Mouse (Mus musculus) intestine, postnatal 0 days (tissue): ENCODE data around the gene Whrn. TPM values are rescaled to one million over a fixed set of nuclear protein-coding genes. Genes with fewer than 3 reads are reported as not detected.

Source experiments
- ATAC-seq: fragments of 200-750 bp; cut with Nextera tagmentation; 2 replicates; pipeline ENCODE4 v1.8.0; 2017; ENCODE audit warnings: mild to moderate bottlenecking, moderate TSS enrichment, moderate library complexity
- H3K27ac ChIP-seq: fragments of 300-500 bp; sonication (generic); 2 replicates; pipeline ENCODE4 v1.5.1; 2014; ENCODE audit warnings: mild to moderate bottlenecking, low read depth, low read length, moderate library complexity
- H3K27me3 ChIP-seq: fragments of 300-500 bp; sonication (generic); replicated peaks from 2 replicates; pipeline ENCODE4 v1.6.1; 2014; ENCODE audit warnings: low read length, mixed read lengths; ENCODE audit not compliant: control insufficient read depth, insufficient read depth
- H3K36me3 ChIP-seq: fragments of 300-500 bp; sonication (generic); 2 replicates; pipeline ENCODE4 v1.6.1; 2014; ENCODE audit warnings: mild to moderate bottlenecking, moderate library complexity; ENCODE audit not compliant: control insufficient read depth, insufficient read depth
- H3K4me1 ChIP-seq: fragments of 300-500 bp; sonication (generic); replicated peaks from 2 replicates; pipeline ENCODE4 v1.6.1; 2014; ENCODE audit warnings: antibody characterized with exemption, low read length, mixed read lengths; ENCODE audit not compliant: control insufficient read depth, insufficient read depth
- H3K4me2 ChIP-seq: fragments of 300-500 bp; sonication (generic); replicated peaks from 2 replicates; pipeline ENCODE4 v1.6.1; 2014; ENCODE audit warnings: low read depth, mild to moderate bottlenecking, moderate library complexity
- H3K4me3 ChIP-seq: fragments of 300-500 bp; sonication (generic); 2 replicates; pipeline ENCODE4 v1.5.1; 2014; ENCODE audit warnings: low read depth, low read length
- H3K9ac ChIP-seq: fragments of 300-500 bp; sonication (generic); 2 replicates; pipeline ENCODE4 v1.6.1; 2014; ENCODE audit warnings: mild to moderate bottlenecking, low read depth, low read length
- H3K9me3 ChIP-seq: fragments of 300-500 bp; sonication (generic); 2 replicates; pipeline ENCODE4 v1.6.1; 2016; ENCODE audit warnings: mixed run types; ENCODE audit not compliant: control insufficient read depth
- CTCF ChIP-seq: sonication (generic); IDR thresholded peaks from 2 replicates; pipeline ENCODE4 v1.5.1; 2016; ENCODE audit warnings: low read depth, mild to moderate bottlenecking, control low read depth, antibody characterized with exemption, moderate library complexity
- WGBS: fragments of 180-500 bp; shearing (Covaris S2); extraction: QIAGEN DNeasy Blood & Tissue Kit; methylation state at CpG from one replicate; pipeline ENCODE4 v1.1.7; 2014; 5-methylcytosine and 5-hydroxymethylcytosine counted together
- polyA plus RNA-seq: library from polyadenylated mRNA; unstranded; fragments of >200 nt; fragmentation: Nextera tagmentation; extraction: Ambion mirVana; gene quantifications from 2 replicates; pipeline ENCODE4 v1.2.1, GENCODE M21; 2015

Gene Whrn
- polyA plus RNA-seq, 1 experiment from 2014 or later = 1.3 TPM

- TF ChIP-seq CTCF = no peak
- Histone ChIP-seq H3K4me1 (0 out of 2 replicates have a peak, but pooled peaks cover 2% of the 10 kb centered on the region), H3K27me3 (0 out of 2 replicates have a peak, but pooled peaks cover 3% of the 10 kb centered on the region), H3K4me2 (peak overlapping the region; percentile 91), H3K4me3 (peak overlapping the region; percentile 49), H3K27ac (no peak overlapping the region), H3K9me3 (no peaks in the 10 kb centered on the region), H3K36me3 (0 out of 2 replicates have a peak, but pooled peaks cover 2% of the 10 kb centered on the region), H3K9ac (no peak overlapping the region)
- under 1% methylated on average over 19 of the region's 19 CpGs for WGBS
- peak; percentile 93 for ATAC-seq
Measured at GRCm38 (mm10) chr4:63410583-63410934, 85.2 kb downstream of the Whrn start.

DNA sequence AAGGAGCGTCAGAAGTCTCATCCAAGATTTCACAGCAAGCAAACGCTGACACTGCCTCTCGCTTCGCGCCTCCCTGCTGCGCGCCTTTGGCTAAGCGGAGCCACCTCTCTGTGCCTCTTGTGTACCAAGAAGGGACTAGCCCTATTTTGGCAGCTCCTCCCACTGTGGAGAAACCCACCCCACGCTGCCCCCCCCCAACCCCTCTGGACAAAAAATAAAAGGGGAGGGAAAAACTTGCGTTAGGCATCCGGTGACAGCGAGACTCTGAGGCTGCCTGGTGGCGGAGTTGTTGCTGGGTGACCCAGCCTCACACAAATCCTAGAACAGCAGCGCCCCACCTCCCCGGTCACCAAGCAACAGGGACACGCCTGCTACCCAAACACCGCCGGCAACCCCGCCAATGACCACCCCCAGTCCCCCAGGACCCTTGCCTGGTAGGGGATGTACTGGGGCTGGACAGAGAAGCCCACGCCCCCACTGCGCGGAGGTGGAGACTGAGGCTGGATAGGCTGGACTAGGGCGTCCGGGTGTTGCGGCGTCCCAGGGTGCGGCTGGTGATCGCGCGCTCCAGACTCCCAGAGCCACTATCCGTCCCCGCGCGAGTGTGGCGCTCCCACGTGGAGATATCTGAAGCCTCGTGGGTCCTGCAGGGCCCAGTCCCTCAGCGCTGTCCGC lies 85.7 kb downstream of the Whrn start:
- H3K9me3 ChIP-seq = no peaks in the 10 kb centered on the region
- H3K27ac ChIP-seq = peak overlapping the region; percentile 50; the same call in 1 of the 2 replicates
- peak overlapping the region; percentile 31; the same call in 1 of the 2 replicates for H3K9ac ChIP-seq
- peak overlapping the region; percentile 91 for H3K4me2 ChIP-seq
- H3K27me3 ChIP-seq = 0 out of 2 replicates have a peak, but pooled peaks cover 3% of the 10 kb centered on the region
- peak; percentile 82 for ATAC-seq
- under 1% methylated on average over 39 of the region's 39 CpGs for WGBS
- 0 out of 2 replicates have a peak, but pooled peaks cover 2% of the 10 kb centered on the region for H3K4me1 ChIP-seq
- TF ChIP-seq CTCF = no peak; the same call in 1 of the 2 replicates
- peak overlapping the region; percentile 49 for H3K4me3 ChIP-seq
- H3K36me3 ChIP-seq = 0 out of 2 replicates have a peak, but pooled peaks cover 2% of the 10 kb centered on the region

DNA sequence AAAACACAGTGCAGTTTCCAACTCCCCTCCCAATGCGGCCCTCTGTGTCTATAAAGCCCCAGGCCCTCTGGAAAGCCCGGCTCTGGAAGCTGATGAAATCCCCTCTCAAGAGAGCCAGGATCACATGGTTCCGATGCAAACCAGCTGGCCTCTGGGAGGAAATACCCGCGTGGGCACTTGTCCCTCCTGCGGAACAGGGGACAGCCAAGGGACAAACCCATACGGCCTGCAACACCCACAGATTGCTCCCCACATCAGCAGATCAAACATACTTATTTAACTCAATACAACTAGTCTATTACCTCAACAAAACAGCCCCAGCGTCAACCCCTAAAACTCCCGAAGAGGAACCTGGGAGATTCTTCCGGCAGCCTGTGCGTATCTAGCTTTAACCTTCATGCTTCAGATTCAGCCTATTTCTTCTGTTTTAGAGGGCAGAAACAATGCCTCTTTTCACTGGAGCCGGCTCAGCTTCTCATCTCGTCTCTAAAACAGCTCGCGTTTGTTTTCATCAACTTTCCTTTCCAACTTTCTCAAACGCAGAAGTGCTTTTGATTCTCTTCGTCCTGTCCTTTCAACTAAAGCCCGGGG lies 86.4 kb downstream of the Whrn start:
- no peak for TF ChIP-seq CTCF
- H3K9me3 ChIP-seq = no peaks in the 10 kb centered on the region
- 0 out of 2 replicates have a peak, but pooled peaks cover 2% of the 10 kb centered on the region for H3K4me1 ChIP-seq
- H3K9ac ChIP-seq = peak overlapping the region; percentile 31; the same call in 1 of the 2 replicates
- H3K27ac ChIP-seq = peak overlapping the region; percentile 50; the same call in 1 of the 2 replicates
- no peak for ATAC-seq
- 4% methylated on average over 18 of the region's 18 CpGs for WGBS
- 0 out of 2 replicates have a peak, but pooled peaks cover 3% of the 10 kb centered on the region for H3K27me3 ChIP-seq
- no peaks in the 10 kb centered on the region for H3K36me3 ChIP-seq
- H3K4me3 ChIP-seq = peak overlapping the region; percentile 49
- H3K4me2 ChIP-seq = peak overlapping the region; percentile 91

DNA sequence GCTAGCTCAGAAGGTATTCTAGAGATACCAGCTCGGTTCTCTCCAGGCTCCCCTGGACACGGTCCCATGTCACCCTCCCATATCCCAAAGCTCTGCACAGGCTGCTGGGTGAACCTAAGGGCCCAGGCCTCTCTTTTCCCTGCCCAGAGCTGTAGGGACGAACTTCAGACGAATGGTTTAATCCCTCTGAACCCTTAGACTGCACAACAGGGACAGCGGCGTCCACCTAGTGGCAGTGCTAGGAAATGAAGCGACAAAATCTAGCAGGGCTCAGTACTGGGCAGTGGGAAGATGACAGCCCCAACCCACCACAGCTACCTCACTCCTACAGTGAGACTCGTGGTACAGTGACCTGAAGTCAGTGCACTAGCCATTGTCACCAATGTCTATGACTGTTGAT lies 87.1 kb downstream of the Whrn start:
- peak; percentile 83 for TF ChIP-seq CTCF
- Histone ChIP-seq H3K4me3 (no peak overlapping the region), H3K27me3 (0 out of 2 replicates have a peak, but pooled peaks cover 3% of the 10 kb centered on the region), H3K4me2 (peak overlapping the region; percentile 91), H3K9ac (no peak overlapping the region), H3K4me1 (peaks cover 2% of the 10 kb centered on the region; the same call in 1 of the 2 replicates), H3K9me3 (no peaks in the 10 kb centered on the region), H3K27ac (no peak overlapping the region; the same call in 1 of the 2 replicates), H3K36me3 (no peaks in the 10 kb centered on the region)
- 14% methylated on average over 8 of the region's 8 CpGs for WGBS
- ATAC-seq = no peak

GRCm38 (mm10) chr4:63408247-63408646 lies 87.5 kb downstream of the Whrn start:
- Histone ChIP-seq H3K9me3 (no peaks in the 10 kb centered on the region), H3K4me3 (no peak overlapping the region), H3K4me2 (peak overlapping the region; percentile 91), H3K27me3 (0 out of 2 replicates have a peak, but pooled peaks cover 3% of the 10 kb centered on the region), H3K9ac (no peak overlapping the region), H3K36me3 (no peaks in the 10 kb centered on the region), H3K27ac (no peak overlapping the region), H3K4me1 (peaks cover 2% of the 10 kb centered on the region; the same call in 1 of the 2 replicates)
- no peak for ATAC-seq
- no peak for TF ChIP-seq CTCF
- WGBS = 53% methylated on average over 7 of the region's 7 CpGs

- Histone ChIP-seq H3K9ac (no peak overlapping the region), H3K36me3 (no peaks in the 10 kb centered on the region), H3K4me2 (no peak overlapping the region), H3K4me1 (peaks cover 2% of the 10 kb centered on the region; the same call in 1 of the 2 replicates), H3K27ac (no peak overlapping the region), H3K9me3 (no peaks in the 10 kb centered on the region), H3K27me3 (0 out of 2 replicates have a peak, but pooled peaks cover 3% of the 10 kb centered on the region), H3K4me3 (no peak overlapping the region)
- no peak for ATAC-seq
- WGBS = 60% methylated on average over 4 of the region's 4 CpGs
- no peak for TF ChIP-seq CTCF
Measured at GRCm38 (mm10) chr4:63405683-63406082, 90.1 kb downstream of the Whrn start.
